Mouse (Mus musculus): ENCODE measurements at regions not wholly inside any gene's neighbourhood (a gene's known extent, or its start where the extent isn't known, plus 50 kb on each side); places are given as distances from the start of the nearest gene placed in this dataset.

GRCm38 (mm10) chr6:141015055-141015681 lies 233.9 kb upstream of the Pde3a start:
- DNase-seq (ENCODE audit: inconsistent age in 2 of 2, low spot score in 1 of 2) = no peak

GRCm38 (mm10) chr6:141023501-141023900 lies 225.6 kb upstream of the Pde3a start:
- DNase-seq (ENCODE audit: inconsistent age in 2 of 2, low spot score in 1 of 2) = no peak

GRCm38 (mm10) chr6:141027353-141027752 lies 221.7 kb upstream of the Pde3a start:
- no peak for DNase-seq (ENCODE audit: inconsistent age in 2 of 2, low spot score in 1 of 2)

- DNase-seq (ENCODE audit: inconsistent age in 2 of 2, low spot score in 1 of 2) = no peak
Measured at GRCm38 (mm10) chr6:141027787-141028186, 221.3 kb upstream of the Pde3a start.

- DNase-seq (ENCODE audit: inconsistent age in 2 of 2, low spot score in 1 of 2) = no peak
Measured at GRCm38 (mm10) chr6:141034824-141035223, 214.2 kb upstream of the Pde3a start.

- no peak for DNase-seq (ENCODE audit: inconsistent age in 2 of 2, low spot score in 1 of 2)
Measured at GRCm38 (mm10) chr6:141041358-141041757, 207.7 kb upstream of the Pde3a start.

GRCm38 (mm10) chr6:141041781-141042625 lies 207.1 kb upstream of the Pde3a start:
- peak in 1 of 2 experiments; percentile 23 for DNase-seq (ENCODE audit: inconsistent age in 2 of 2, low spot score in 1 of 2)

GRCm38 (mm10) chr6:141048271-141048670 lies 200.8 kb upstream of the Pde3a start:
- DNase-seq (ENCODE audit: inconsistent age in 2 of 2, low spot score in 1 of 2) = no peak

- no peak for DNase-seq (ENCODE audit: inconsistent age in 2 of 2, low spot score in 1 of 2)
Measured at GRCm38 (mm10) chr6:141050038-141050684, 198.9 kb upstream of the Pde3a start.

GRCm38 (mm10) chr6:141054026-141054425 lies 195.0 kb upstream of the Pde3a start:
- DNase-seq (ENCODE audit: inconsistent age in 2 of 2, low spot score in 1 of 2) = no peak

GRCm38 (mm10) chr6:141059250-141059916 lies 189.7 kb upstream of the Pde3a start:
- no peak for DNase-seq (ENCODE audit: inconsistent age in 2 of 2, low spot score in 1 of 2)

- no peak for DNase-seq (ENCODE audit: inconsistent age in 2 of 2, low spot score in 1 of 2)
Measured at GRCm38 (mm10) chr6:141065724-141066123, 183.3 kb upstream of the Pde3a start.

GRCm38 (mm10) chr6:141068861-141069467 lies 180.1 kb upstream of the Pde3a start:
- DNase-seq (ENCODE audit: inconsistent age in 2 of 2, low spot score in 1 of 2) = no peak

GRCm38 (mm10) chr6:141069896-141070295 lies 179.2 kb upstream of the Pde3a start:
- no peak for DNase-seq (ENCODE audit: inconsistent age in 2 of 2, low spot score in 1 of 2)

GRCm38 (mm10) chr6:141071507-141071906 lies 177.6 kb upstream of the Pde3a start:
- DNase-seq (ENCODE audit: inconsistent age in 2 of 2, low spot score in 1 of 2) = no peak

GRCm38 (mm10) chr6:141091076-141091780 lies 157.8 kb upstream of the Pde3a start:
- DNase-seq (ENCODE audit: inconsistent age in 2 of 2, low spot score in 1 of 2) = no peak

- DNase-seq (ENCODE audit: inconsistent age in 2 of 2, low spot score in 1 of 2) = no peak
Measured at GRCm38 (mm10) chr6:141091781-141092140, 157.3 kb upstream of the Pde3a start.

- DNase-seq (ENCODE audit: inconsistent age in 2 of 2, low spot score in 1 of 2) = no peak
Measured at GRCm38 (mm10) chr6:141097338-141098122, 151.5 kb upstream of the Pde3a start.

GRCm38 (mm10) chr6:141118287-141118686 lies 130.8 kb upstream of the Pde3a start:
- DNase-seq (ENCODE audit: inconsistent age in 2 of 2, low spot score in 1 of 2) = no peak

Measured in adrenal gland, adult (tissue).